Comparison of ENCODE assay signal across 12 mouse cellular contexts in the genomic region with DNA sequence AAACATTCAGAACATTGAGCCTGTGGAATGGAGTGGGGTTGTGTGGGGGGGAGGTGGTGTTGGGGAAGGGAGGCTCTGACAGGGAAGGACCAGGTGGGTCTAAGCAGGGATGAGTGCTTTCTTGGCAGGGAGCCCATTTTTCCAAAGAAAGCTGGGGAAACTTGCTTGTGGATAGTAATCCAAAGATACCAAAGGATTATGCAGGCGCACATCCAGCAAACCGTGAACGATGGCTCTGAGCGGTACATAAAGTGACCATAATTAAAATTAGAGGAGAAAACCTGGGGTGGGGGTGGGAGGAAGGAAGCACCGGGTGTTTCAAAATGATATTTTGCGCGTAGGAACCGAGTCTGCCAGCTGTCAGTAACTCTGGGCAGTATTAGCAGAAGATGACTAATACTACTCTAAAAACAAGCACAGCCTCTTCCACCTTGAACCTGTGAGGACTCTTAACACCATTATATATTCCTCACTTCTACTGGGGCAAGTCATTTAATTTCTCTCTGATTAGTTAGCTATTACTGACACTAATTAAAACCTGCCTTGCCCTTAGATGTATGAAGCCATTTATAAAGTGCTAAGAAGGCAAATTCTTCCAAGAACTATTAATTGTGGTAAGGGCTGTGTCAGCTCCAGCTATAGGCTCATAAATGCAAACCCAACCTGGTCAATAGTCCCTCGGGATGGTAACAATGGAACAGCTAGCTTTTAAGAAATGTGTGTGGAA. TPM values are rescaled to one million over a fixed set of nuclear protein-coding genes. Genes with fewer than 3 reads are reported as not detected.
DNase-seq lines count a peak whose midpoint lies in the region; ATAC-seq lines count a peak whose summit lies in the region.
"Had no signal": no experiment of that assay in that cellular context is flagged by ENCODE, and none has a peak within 500 bp of the region (broad histone marks: within the 10 kb centered on the region; RNA-seq: fewer than 3 reads in every experiment).

No protein-coding gene starts in this region.

- no peak overlapping the region for H3K9ac ChIP-seq in lung, embryonic 16.5 days (ENCODE audit: low read length)
- H3K9ac ChIP-seq in forebrain, embryonic 11.5 days (ENCODE audit: low read length), result peak overlapping the region; percentile 8; the same call in 1 of the 2 replicates
- no peak overlapping the region for H3K9ac ChIP-seq in limb, embryonic 12.5 days (replicated peaks)

- no peak overlapping the region for H3K4me3 ChIP-seq in lung, embryonic 16.5 days (ENCODE audit: low read length)
- H3K4me3 ChIP-seq in forebrain, embryonic 11.5 days (ENCODE audit: low read depth, low read length), result no peak overlapping the region
- no peak overlapping the region for H3K4me3 ChIP-seq in limb, embryonic 12.5 days (replicated peaks)

- peak overlapping the region; percentile 10; the same call in 1 of the 2 replicates for H3K27ac ChIP-seq in lung, embryonic 16.5 days (ENCODE audit: low read length)
- H3K27ac ChIP-seq in forebrain, embryonic 11.5 days (ENCODE audit: low read depth, low read length), result no peak overlapping the region
- no peak overlapping the region for H3K27ac ChIP-seq in limb, embryonic 12.5 days

- H3K9me3 ChIP-seq in lung, embryonic 16.5 days (ENCODE audit: control insufficient read depth, low read length), result no peaks in the 10 kb centered on the region
- H3K9me3 ChIP-seq in forebrain, embryonic 11.5 days (ENCODE audit: control insufficient read depth, low read length), result no peaks in the 10 kb centered on the region
- H3K9me3 ChIP-seq in limb, embryonic 12.5 days, result no peaks in the 10 kb centered on the region

- H3K4me1 ChIP-seq in lung, embryonic 16.5 days (replicated peaks; ENCODE audit: control insufficient read depth, insufficient read depth, low read length), result peaks cover 2% of the 10 kb centered on the region; the same call in 1 of the 2 replicates
- H3K4me1 ChIP-seq in forebrain, embryonic 11.5 days (replicated peaks; ENCODE audit: control insufficient read depth, insufficient read depth, low read length), result peaks cover 3% of the 10 kb centered on the region; the same call in 1 of the 2 replicates
- peaks cover 25% of the 10 kb centered on the region for H3K4me1 ChIP-seq in limb, embryonic 12.5 days (replicated peaks)

- ATAC-seq in lung, embryonic 16.5 days (ENCODE audit: low read depth), result peak; percentile 85
- peak; percentile 70 for ATAC-seq in forebrain, embryonic 11.5 days (replicated peaks; ENCODE audit: low FRiP score)
- peak; percentile 62; the same call in 1 of the 2 replicates for ATAC-seq in limb, embryonic 12.5 days (ENCODE audit: insufficient number of reproducible peaks, insufficient read depth, low FRiP score, low TSS enrichment, low read depth)
- no peak for ATAC-seq in activated CD4-positive, CD25-positive, alpha-beta regulatory T cell, adult 4 months

- no peaks in the 10 kb centered on the region for H3K27me3 ChIP-seq in lung, embryonic 16.5 days (ENCODE audit: control insufficient read depth, insufficient read depth, low read depth, low read length)
- H3K27me3 ChIP-seq in forebrain, embryonic 11.5 days (ENCODE audit: control insufficient read depth, insufficient read depth, low read length), result no peaks in the 10 kb centered on the region
- no peaks in the 10 kb centered on the region for H3K27me3 ChIP-seq in limb, embryonic 12.5 days

- no peaks in the 10 kb centered on the region for H3K36me3 ChIP-seq in lung, embryonic 16.5 days (ENCODE audit: control insufficient read depth, insufficient read depth, low read length)
- no peaks in the 10 kb centered on the region for H3K36me3 ChIP-seq in forebrain, embryonic 11.5 days (ENCODE audit: control insufficient read depth, insufficient read depth, low read length)
- no peaks in the 10 kb centered on the region for H3K36me3 ChIP-seq in limb, embryonic 12.5 days

- no peak overlapping the region for H3K4me2 ChIP-seq in lung, embryonic 16.5 days (ENCODE audit: low read depth, low read length)
- peak overlapping the region; percentile 18; the same call in 1 of the 2 replicates for H3K4me2 ChIP-seq in forebrain, embryonic 11.5 days (ENCODE audit: low read depth, low read length, severe bottlenecking)
- H3K4me2 ChIP-seq in limb, embryonic 12.5 days, result no peak overlapping the region

- WGBS in lung, embryonic 16.5 days, result 32% methylated on average over 9 of the region's 9 CpGs
- WGBS in forebrain, embryonic 11.5 days, result 49% methylated on average over 9 of the region's 9 CpGs
- 68% methylated on average over 9 of the region's 9 CpGs for WGBS in limb, embryonic 12.5 days

- DNase-seq in lung, postnatal 25 days (ENCODE audit: low spot score), result no peak
- DNase-seq in forebrain, embryonic 11.5 days (ENCODE audit: low spot score), result no peak
- peak; percentile 21 for DNase-seq in retina, postnatal 7 days (ENCODE audit: low read depth, low spot score)
- no peak for DNase-seq in c-Kit-positive CD71-positive TER-119-positive erythroid progenitor cells, embryonic 14.5 days (ENCODE audit: low spot score)
- no peak for DNase-seq in adrenal gland, adult (ENCODE audit: inconsistent age in 2 of 2, low spot score in 1 of 2)
- DNase-seq: cerebellum, postnatal 25 days; gastrocnemius, postnatal 14 days; lung, postnatal 14 days; right cerebral cortex, postnatal 4 days had no signal

RNA-seq across cellular contexts. Expression of a gene that starts 30.9 kb away (rescaled TPM):
- polyA plus RNA-seq in lung, embryonic 16.5 days (2015; fragmentation: Nextera tagmentation; extraction: Ambion mirVana), result 9.0 and 9.1 TPM in 2 replicates
- polyA plus RNA-seq in forebrain, embryonic 11.5 days (2014; fragmentation: Nextera tagmentation; extraction: Ambion mirVana), result 9.0 and 10.0 TPM in 2 replicates
- polyA plus RNA-seq in limb, embryonic 12.5 days (2016; fragmentation: Nextera tagmentation; extraction: Ambion mirVana), result 1.6 and 1.9 TPM in 2 replicates
- polyA plus RNA-seq in activated CD4-positive, CD25-positive, alpha-beta regulatory T cell, adult 4 months (2017; shearing (Covaris generic)), result 10 to 100 TPM in 1 of 2 experiments, 1 to 10 TPM in 1; 7.4 to 16.6 TPM
